Mouse (Mus musculus) megakaryocyte, embryonic 14.5 days (primary cell): ENCODE results near the gene Srf. TPM values are rescaled to one million over a fixed set of nuclear protein-coding genes. Genes with fewer than 3 reads are reported as not detected.

ENCODE experiments used
- H3K27me3 ChIP-seq: replicated peaks from 2 replicates; pipeline ENCODE3; 2012; ENCODE audit warnings: inconsistent platforms
- H3K36me3 ChIP-seq: replicated peaks from 2 replicates; pipeline ENCODE3; 2012; ENCODE audit warnings: low read length, inconsistent platforms, mixed read lengths
- H3K4me1 ChIP-seq: 2 replicates; pipeline ENCODE4 v1.6.1; 2012; ENCODE audit warnings: inconsistent platforms
- H3K4me3 ChIP-seq: replicated peaks from 2 replicates; pipeline ENCODE3; 2012; ENCODE audit warnings: moderate library complexity, mild to moderate bottlenecking, inconsistent platforms
- H3K9me3 ChIP-seq: 2 replicates; pipeline ENCODE4 v1.6.1; 2012; ENCODE audit warnings: inconsistent platforms
- FLI1 ChIP-seq: IDR thresholded peaks from 2 replicates; pipeline ENCODE4 v1.6.1; 2012; ENCODE audit warnings: low read length, inconsistent platforms, mixed read lengths
- GATA1 ChIP-seq: IDR thresholded peaks from 3 replicates; pipeline ENCODE4 v1.6.1; 2012; ENCODE audit warnings: mixed read lengths, low read length, inconsistent platforms, borderline replicate concordance
- polyA plus RNA-seq: library from polyadenylated mRNA; stranded (reverse); fragments of >175 nt; gene quantifications from 2 replicates; pipeline ENCODE4 v1.2.3, GENCODE M21; 2012; ENCODE audit warnings: low replicate concordance; ENCODE audit not compliant: insufficient read depth

Gene Srf
- 148 and 196 TPM in 2 replicates for polyA plus RNA-seq

GRCm38 (mm10) chr17:46555673-46556583 is at the start of gene Srf:
Gene Srf (minus strand): TSS chr17:46556175.
- peaks cover 59% of the 10 kb centered on the region for H3K4me1 ChIP-seq
- H3K27me3 ChIP-seq: no peaks in the 10 kb centered on the region
- H3K9me3 ChIP-seq: no peaks in the 10 kb centered on the region
- peaks cover 28% of the 10 kb centered on the region for H3K36me3 ChIP-seq
- TF ChIP-seq FLI1 (no peak), GATA1 (no peak)
- peak within 1 kb of the TSS; percentile 97 for H3K4me3 ChIP-seq

- Histone ChIP-seq H3K27me3 (no peaks in the 10 kb centered on the region), H3K4me1 (peaks cover 70% of the 10 kb centered on the region), H3K4me3 (no peak overlapping the region), H3K36me3 (no peaks in the 10 kb centered on the region), H3K9me3 (no peaks in the 10 kb centered on the region)
- TF ChIP-seq GATA1 (no peak), FLI1 (no peak)
These were observed 49.2 kb upstream of the Srf start for GRCm38 (mm10) chr17:46605126-46605525.

- Histone ChIP-seq H3K4me3 (no peak overlapping the region), H3K36me3 (no peaks in the 10 kb centered on the region), H3K9me3 (no peaks in the 10 kb centered on the region), H3K27me3 (no peaks in the 10 kb centered on the region), H3K4me1 (peaks cover 66% of the 10 kb centered on the region)
- TF ChIP-seq FLI1 (no peak), GATA1 (no peak)
These were observed 47.3 kb upstream of the Srf start for GRCm38 (mm10) chr17:46603229-46603628.

GRCm38 (mm10) chr17:46602212-46602611 is 46.2 kb upstream of the Srf start:
- Histone ChIP-seq H3K27me3 (no peaks in the 10 kb centered on the region), H3K4me1 (peaks cover 57% of the 10 kb centered on the region), H3K9me3 (no peaks in the 10 kb centered on the region), H3K36me3 (no peaks in the 10 kb centered on the region), H3K4me3 (peak overlapping the region; percentile 79)
- no peak for TF ChIP-seq FLI1
- TF ChIP-seq GATA1: no peak

GRCm38 (mm10) chr17:46600569-46600968 is 44.6 kb upstream of the Srf start:
- H3K36me3 ChIP-seq: no peaks in the 10 kb centered on the region
- no peaks in the 10 kb centered on the region for H3K9me3 ChIP-seq
- TF ChIP-seq FLI1 (no peak), GATA1 (no peak)
- H3K27me3 ChIP-seq: no peaks in the 10 kb centered on the region
- H3K4me3 ChIP-seq: no peak overlapping the region
- peaks cover 51% of the 10 kb centered on the region for H3K4me1 ChIP-seq

GRCm38 (mm10) chr17:46598963-46599362 is 43.0 kb upstream of the Srf start:
- H3K27me3 ChIP-seq: no peaks in the 10 kb centered on the region
- H3K9me3 ChIP-seq: no peaks in the 10 kb centered on the region
- H3K4me3 ChIP-seq: no peak overlapping the region
- TF ChIP-seq FLI1 (no peak), GATA1 (no peak)
- H3K36me3 ChIP-seq: no peaks in the 10 kb centered on the region
- H3K4me1 ChIP-seq: peaks cover 41% of the 10 kb centered on the region

- TF ChIP-seq GATA1 (no peak), FLI1 (no peak)
- H3K27me3 ChIP-seq: no peaks in the 10 kb centered on the region
- no peaks in the 10 kb centered on the region for H3K36me3 ChIP-seq
- H3K4me1 ChIP-seq: peaks cover 44% of the 10 kb centered on the region
- H3K9me3 ChIP-seq: no peaks in the 10 kb centered on the region
- H3K4me3 ChIP-seq: no peak overlapping the region
These were observed 42.0 kb upstream of the Srf start for GRCm38 (mm10) chr17:46597956-46598355.

- peaks cover 2% of the 10 kb centered on the region for H3K27me3 ChIP-seq
- H3K9me3 ChIP-seq: no peaks in the 10 kb centered on the region
- no peak overlapping the region for H3K4me3 ChIP-seq
- H3K36me3 ChIP-seq: peaks cover 6% of the 10 kb centered on the region
- TF ChIP-seq FLI1 (no peak), GATA1 (no peak)
- peaks cover 28% of the 10 kb centered on the region for H3K4me1 ChIP-seq
These were observed 39.4 kb upstream of the Srf start for GRCm38 (mm10) chr17:46595336-46595735.

GRCm38 (mm10) chr17:46594606-46595005 is 38.6 kb upstream of the Srf start:
- TF ChIP-seq FLI1: no peak
- TF ChIP-seq GATA1: no peak
- H3K36me3 ChIP-seq: peaks cover 13% of the 10 kb centered on the region
- peaks cover 5% of the 10 kb centered on the region for H3K27me3 ChIP-seq
- H3K9me3 ChIP-seq: no peaks in the 10 kb centered on the region
- no peak overlapping the region for H3K4me3 ChIP-seq
- H3K4me1 ChIP-seq: peaks cover 27% of the 10 kb centered on the region

- Histone ChIP-seq H3K27me3 (peaks cover 5% of the 10 kb centered on the region), H3K9me3 (no peaks in the 10 kb centered on the region), H3K4me3 (no peak overlapping the region), H3K4me1 (peaks cover 26% of the 10 kb centered on the region), H3K36me3 (peaks cover 20% of the 10 kb centered on the region)
- no peak for TF ChIP-seq FLI1
- no peak for TF ChIP-seq GATA1
These were observed 37.1 kb upstream of the Srf start for GRCm38 (mm10) chr17:46593124-46593523.
